Mouse (Mus musculus) lung, postnatal 14 days (tissue): ENCODE results near the gene Rnf152.

Experiments
- DNase-seq: peaks from one replicate; pipeline ENCODE4 v3.0.0; 2021

Rnf152 gene

DNA sequence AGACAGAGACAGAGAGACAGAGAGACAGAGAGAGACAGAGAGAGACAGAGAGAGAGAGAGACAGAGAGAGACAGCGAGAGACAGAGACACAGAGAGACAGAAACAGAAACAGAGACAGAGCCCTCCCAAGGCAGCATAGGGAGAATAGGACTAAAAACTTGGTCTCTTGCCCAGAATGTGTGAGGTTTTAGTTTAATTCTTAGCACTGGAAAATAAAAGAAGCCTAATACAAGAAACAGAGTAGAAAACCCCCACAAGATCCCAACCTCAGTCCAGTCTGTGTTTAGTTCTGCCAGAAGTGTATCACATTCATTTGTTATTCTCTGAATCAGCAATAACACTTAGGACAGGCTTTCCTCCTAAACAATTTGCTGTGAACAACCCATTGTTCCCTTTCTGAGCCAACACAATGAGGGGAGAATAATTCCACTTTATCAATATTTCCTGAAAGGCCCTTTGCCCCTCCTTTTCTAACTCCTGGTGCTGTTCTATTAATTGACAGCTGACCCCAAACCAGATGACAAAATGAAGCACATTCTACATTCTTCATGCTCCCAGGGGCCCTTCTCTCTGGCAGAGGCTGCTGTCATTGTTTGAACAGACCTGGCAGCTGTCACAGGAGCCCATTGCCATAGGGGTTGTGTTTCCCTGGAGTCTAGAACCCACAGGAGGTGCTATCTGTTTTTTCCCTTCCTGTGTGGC lies 44.5 kb downstream of the Rnf152 start:
- no peak for DNase-seq

DNA sequence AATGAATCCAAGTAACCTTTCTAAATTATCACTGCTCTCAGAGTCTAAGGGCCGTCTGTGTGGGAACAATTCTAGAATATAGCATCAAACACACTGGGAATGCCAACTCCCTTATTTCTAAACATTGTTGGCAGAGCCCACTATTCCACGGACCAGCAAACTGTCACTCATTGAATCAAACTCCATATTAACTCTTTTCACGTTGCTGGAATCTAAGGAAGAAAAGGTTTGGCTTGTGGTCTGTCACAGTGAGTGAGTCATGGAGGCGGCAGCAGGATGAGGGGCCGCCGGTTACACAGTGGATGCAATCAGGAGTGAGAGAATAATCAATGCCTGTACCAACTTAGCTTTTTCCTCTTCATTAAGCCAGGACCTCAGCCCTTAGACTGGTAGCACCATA lies 54.3 kb downstream of the Rnf152 start:
- no peak for DNase-seq

DNA sequence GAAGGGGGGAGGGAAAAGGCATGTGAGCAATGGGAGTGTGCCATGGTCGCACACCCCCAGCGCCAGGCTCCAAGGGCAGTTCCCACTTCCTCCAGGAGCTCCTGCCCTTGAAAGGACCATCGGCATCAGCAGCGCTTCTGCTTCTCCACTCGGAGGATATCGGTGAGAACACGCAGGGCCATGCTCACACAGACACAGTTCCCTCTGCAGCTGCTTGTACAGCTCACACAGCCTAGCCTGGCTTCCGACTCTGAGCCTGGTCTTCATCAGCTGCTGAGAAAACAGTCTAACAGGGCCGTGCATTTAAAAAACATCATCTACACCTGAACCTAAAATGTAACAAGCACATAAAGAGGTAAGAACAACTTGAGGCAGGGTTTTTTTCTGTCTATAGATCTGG lies 54.7 kb downstream of the Rnf152 start:
- DNase-seq, result no peak

DNA sequence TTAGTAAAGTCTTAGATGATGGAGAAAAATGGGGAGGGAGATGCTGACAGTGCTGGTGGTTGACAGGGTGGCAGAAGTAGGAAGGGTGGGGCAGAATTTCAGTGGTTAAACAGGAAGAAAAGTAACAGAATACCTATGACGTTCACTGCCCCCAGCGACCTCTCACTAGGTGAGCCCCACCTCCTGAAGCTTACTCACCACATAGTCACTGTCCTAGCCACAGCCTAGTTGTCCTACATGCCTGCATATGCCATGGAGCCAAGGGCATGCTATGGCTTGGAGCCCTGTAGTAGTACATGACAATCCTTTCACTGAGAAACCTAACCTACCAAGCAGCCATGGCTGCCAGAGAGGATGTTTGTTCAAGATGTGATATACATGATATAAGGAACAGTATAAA lies 64.7 kb downstream of the Rnf152 start:
- no peak for DNase-seq

DNA sequence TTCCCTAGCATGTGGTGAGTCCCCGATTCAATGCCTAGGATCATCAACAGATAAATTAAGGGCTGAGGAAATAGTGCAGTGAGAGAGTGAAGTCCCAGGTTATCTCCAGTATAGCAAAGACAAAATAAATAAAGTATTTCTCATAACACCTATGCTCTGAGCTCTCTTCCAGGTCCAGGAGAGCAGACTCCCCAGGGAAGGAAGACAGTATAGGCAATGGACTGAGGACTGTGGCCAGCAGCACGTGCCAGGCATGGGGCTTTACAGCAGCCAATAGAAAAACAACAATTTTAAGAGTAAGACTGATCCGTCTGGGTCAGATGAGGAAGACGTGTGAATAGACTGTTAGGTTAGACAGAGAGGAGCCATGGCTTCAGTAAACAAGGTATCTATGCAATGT lies 69.0 kb downstream of the Rnf152 start:
- no peak for DNase-seq

DNA sequence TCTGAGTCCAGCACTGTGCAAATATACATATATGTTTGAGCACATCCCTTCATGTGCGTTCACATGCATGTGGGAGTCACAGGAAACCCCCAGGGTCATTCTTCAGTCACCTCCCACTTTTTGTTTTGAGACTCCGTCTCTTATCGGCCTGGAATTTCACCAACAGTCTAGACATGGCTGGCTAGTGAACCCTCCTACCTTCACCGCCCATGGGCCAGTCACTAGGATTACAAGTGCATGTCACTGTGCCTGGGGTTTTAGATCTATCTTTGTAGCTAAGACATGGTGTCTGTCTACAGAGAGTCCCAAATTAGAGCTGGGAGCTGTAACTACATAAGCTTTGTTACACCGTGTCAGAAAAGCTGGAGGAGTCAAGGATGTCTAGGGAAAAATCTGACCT lies 69.6 kb downstream of the Rnf152 start:
- no peak for DNase-seq

DNA sequence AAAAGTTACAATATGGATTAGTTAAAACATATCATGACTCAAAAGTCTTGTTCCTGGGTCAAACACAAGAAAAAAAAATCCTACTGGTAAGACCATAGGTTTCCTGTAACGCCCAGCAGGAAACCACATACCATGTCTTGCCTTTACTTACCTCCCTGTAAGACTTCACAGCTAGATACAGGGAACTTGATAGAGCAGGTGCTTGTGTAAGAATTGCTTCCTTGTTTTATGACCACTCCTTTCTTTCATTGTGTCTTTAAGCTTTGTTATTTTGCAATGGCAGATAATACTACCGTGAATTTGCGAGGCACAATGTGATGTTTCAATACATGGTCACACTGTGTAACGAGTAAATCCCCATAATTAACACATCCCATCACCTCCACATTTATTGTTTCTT lies 71.5 kb downstream of the Rnf152 start:
- no peak for DNase-seq

DNA sequence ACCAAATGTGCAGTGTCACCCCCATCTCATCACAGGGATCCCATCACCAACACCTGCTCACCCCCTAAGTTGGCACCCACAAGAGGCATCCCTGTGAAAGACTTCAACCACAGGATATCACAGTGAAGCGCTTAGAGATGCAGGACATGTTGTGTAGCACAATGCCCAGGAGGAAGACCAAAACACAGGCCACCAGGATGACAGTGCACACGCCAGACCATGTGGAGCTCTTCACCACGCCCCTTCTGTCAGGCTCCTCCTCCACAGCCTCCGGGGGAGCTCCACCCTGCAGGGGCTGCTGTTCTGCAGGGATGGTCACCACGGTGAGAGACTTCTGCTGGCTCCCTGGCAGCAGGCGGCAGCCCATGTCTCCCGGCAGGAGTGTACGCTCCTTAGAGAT lies 72.4 kb downstream of the Rnf152 start:
- DNase-seq, result no peak

DNA sequence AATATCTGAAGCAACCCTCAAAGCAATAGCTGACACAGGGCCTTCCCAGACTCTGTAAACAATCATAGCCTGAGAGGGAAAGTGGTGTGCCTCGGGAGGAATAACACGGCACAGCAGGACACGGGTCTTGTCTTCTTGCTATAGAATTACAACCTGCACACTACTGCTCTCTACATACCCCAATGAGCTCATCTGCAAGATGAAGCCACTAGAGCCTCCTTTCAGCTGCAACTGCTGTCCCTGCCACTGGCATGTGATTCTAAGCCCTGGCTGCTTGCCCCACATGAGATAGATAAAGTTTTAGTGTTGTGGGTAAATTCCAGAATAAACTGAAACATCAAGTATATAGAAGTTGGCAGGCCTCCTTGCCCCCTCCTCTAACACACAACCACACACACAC lies 75.2 kb downstream of the Rnf152 start:
- DNase-seq, result peak; percentile 17

DNA sequence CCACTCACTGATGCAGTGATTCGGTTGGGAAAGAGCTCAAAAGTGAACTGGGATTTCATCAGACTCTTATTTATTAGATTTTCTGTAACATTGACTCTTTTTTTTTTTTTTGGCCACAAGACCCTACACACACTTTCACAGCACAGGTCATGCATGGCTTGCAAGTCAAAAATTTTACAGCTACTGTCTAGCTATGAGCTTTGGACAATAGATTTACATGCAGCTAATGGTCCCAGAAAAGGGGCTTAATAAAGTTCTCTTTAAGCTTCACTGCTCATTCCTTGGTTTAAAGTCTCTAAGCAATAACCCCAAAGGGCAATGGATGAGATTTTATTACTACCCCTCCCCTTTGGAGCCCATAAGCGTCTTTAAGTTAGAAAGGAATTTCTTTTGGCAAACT lies 76.3 kb downstream of the Rnf152 start:
- no peak for DNase-seq

DNA sequence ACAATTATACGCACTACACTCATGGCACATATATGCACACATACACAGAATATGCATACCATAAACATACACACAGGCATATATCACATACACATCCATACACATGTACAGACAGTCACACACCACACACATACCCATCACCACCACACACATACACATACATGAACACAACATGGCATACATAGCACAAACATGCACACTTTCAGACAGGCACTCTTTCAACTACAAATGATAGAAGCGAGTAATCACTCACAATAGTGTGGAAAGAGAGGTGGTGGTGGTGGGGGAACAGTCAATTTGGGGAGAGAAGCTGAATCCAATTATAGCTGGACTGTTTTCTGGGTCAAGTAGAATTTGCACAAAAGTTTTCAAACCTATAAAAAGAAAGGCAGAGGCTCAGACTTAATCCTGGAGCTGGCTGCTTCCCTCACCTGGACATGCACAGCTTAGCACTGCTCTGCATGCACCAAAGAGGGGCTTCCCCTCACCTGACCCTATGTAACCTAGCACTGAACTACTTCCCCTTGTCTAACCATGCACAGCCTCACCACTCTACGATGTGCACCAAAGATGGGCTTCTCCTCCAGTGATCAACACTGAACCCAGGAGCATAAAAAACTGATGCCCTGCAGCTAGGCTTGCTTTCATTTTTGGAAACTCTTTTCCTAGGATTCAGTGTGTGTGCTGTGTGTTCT lies 81.9 kb downstream of the Rnf152 start:
- DNase-seq, result no peak

DNA sequence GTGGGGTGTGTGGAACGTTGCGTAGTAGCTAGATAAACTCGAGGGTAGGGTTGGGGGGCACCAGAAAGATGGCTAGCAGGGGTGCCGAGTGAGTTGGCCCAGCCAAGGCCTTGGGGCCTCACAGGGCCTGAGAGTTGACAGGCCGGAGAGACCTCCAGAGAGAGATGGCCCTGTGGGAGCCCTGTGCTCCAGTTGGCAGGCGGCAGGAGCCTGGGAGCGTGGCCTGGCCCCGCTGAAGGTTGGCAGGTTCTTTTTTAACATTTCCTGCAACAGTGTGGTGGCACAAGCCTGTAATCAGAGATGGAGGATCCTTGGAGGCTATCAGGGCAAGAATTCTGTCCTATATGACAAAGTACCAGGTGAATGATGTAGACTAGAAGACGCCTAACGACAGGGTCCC lies 85.4 kb downstream of the Rnf152 start:
- no peak for DNase-seq

DNA sequence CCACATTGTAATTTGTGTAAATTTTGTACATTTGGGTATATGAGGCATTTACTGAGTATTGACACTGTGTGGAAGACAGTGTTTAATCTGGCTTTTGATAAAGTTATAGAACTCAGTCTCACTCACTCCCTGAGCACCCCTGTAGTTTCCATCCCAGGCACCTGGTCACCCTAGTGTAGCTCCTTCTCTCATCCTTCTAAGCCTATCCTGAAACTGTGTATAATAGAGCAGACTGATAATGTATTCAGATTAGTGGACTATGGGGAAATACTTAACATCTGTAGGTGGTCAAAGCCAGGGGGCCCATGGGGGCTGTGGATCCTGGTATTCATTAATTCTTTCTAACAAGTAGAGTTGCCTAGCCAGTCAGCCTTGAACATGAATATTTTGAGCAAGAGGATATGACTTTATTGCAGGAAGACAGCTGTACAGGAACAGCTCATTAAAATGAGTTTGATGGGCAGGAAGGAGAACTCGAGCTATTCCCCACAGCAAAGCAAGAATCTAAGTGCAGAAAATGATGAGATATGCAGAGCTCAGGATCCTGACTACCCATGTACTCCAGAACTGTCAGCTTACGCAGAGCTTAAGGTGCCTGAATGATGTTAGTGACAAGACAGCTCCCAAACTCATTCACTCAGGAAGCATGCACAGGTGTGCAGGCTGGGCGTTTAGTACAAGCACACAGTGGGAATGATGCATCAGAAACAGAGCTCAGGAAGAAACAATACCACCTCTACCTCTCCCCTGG lies 93.1 kb downstream of the Rnf152 start:
- DNase-seq, result no peak

DNA sequence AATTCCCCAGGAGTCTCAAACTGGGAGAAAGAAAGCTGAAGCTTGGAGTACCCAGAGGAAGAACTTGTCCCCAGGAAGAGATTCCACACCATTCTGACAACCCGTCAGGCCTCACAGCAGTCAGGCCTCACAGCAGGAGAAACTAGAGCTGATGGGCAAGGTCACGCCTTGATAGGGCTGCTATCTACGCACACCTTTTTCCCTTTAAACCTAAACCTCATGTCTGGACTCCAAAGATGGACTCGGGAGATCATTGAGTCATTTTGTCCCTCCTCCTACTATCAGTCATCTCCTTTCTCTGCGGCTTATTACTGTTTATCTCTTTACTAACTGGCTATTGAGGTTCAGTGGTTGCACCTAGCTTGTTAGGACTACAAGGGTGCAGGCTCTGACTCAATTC lies 96.3 kb downstream of the Rnf152 start:
- DNase-seq, result no peak

DNA sequence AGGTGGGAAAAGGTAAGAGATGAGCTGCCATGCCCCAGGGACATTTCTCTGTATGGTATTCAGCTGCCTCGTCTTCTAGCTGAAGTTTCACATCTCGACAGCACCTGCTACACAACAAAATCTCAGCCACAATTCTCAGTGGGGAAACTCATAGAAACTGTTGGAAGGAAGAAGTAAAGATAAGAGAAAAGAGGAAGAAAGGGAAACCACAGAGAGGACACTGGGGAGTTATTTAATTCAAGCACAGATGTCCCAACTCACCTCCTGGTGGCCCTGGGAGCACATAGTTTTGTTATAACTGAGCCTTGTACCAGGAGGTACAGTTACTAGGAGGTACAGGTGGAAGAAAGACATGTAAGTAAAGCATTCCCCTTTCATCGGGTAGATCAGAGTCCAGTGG lies 99.3 kb downstream of the Rnf152 start:
- DNase-seq, result no peak

DNA sequence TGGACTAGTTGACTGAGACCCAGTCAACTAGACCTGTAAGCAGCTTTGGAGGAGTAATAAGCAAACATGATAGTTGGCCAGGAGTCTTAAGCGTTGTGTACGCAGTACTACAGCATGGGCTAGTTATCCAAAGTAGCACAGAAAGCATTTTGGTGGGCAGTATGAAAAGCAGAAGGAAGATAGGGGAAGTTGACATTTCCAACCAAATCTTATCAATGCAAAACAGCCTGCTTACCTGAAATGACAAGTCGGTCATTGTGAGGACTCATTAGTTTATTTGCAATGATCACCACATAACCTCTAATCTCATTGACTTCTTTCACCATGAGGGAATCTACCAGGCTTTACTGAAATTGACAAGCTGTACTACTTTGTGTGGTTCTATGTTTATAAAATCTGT lies 107.3 kb downstream of the Rnf152 start:
- no peak for DNase-seq

DNA sequence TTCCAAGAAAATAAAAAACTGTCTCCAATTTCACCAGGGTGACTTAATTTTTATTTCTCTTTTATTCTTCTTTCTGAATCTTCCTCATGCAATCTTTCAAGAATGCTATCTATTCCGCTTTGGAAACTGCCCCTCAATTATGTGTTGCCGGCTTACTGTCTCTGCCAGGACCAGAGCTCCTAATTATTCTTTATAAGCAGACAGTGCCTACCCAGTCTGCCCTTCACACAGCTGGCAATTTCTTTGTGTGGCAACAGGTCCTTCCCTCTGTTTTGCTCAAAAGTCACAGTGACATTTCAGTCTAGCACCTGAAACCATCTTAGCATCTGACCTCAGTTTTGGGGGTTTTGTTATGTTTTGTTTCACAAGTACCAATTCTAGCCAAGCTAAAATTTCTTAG lies 109.9 kb downstream of the Rnf152 start:
- DNase-seq, result no peak

DNA sequence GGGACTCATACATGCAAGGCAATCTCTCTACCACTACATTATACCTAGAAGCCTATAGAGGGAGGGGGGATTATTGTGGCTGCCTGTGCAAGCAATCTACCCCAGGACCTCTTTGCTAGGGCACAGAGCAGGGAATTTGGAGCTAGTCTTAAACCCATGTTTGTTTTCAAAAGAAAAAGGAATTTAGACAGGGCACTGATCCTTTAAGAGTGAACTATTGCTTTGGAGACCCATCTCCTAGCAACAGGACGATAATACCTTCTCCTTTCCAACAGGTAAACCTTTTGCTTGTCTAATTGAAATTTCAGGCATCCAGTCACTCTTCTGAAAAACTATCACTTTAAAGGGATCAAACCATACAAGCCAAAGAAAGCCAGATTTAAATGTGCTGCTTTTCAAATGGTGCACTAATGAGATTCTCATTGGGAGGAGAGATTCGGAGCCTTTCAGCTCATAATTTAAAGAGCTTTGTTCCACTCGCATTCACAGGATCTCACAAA lies 110.4 kb downstream of the Rnf152 start:
- no peak for DNase-seq

DNA sequence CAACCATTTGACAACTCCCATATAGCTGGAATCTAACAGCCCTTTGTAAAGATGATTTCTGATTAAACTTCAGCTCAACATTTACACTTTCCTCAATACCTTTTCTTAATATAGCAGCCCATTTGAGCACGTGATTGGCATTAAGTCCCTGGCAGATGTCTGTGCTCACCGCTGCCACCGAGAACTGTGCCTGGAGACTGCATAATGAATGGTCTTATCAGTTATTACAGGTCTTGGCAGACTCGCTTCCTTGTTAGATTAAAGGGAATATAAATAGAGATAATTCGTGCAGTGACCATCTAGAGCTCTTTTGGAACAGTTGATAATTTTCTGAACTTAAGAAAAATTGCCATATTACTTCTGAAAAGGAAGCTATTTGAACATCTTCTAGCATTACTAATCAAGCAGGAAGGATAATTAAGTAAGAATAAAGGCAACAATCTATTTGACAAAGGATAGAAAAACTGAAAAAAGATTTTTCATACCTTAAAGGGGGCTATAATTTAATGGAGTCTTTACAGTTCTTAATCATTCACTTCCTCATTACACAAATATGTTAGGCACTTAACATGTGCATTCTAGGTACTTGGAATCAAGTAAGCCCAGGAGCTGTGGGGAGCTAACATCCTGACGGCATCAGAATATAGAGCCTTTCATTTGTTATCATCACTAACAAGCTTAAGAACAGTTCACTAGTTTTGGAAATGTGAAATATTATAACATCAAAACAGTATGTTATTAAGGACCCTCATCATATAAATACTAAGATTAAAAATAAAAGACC lies 113.0 kb downstream of the Rnf152 start:
- DNase-seq, result no peak

DNA sequence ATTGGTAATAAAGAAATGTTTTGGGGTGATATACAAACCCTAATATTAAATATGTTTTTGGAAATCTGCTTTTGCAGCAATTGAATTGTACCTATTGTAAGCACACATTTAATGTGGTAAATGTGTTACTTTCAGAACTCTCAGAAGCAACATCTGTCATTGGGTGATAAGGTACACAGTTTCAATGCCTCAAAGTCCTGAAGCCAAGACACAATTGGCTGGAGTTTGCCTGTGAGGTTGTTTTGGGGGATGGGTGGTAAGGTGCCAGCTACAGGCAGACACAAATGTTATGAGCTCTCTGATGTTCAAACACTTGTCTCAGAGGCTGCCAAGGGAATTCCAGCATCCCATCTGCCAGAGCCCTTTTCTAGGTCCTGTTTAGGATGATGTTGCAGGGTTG lies 116.3 kb downstream of the Rnf152 start:
- DNase-seq, result no peak
